In genomic region chr6:87426954-87427353, GRCm38 (mm10) we compare ENCODE assay signal across 29 mouse cellular contexts. TPM values are rescaled to one million over a fixed set of nuclear protein-coding genes. Genes with fewer than 3 reads are reported as not detected.
"Had no signal": no experiment of that assay in that cellular context is flagged by ENCODE, and none has a peak within 500 bp of the region (broad histone marks: within the 10 kb centered on the region; RNA-seq: fewer than 3 reads in every experiment).

No protein-coding gene starts in this region.

- H3K36me3 ChIP-seq: limb, embryonic 12.5 days; limb, embryonic 15.5 days; liver, embryonic 13.5 days had no signal

- H3K4me2 ChIP-seq: limb, embryonic 12.5 days; limb, embryonic 15.5 days; liver, embryonic 13.5 days; midbrain, embryonic 11.5 days had no signal

- H3K27ac ChIP-seq: limb, embryonic 12.5 days; limb, embryonic 15.5 days; liver, embryonic 13.5 days had no signal

- H3K4me3 ChIP-seq: limb, embryonic 12.5 days; limb, embryonic 15.5 days; liver, embryonic 13.5 days had no signal

- H3K9me3 ChIP-seq: limb, embryonic 12.5 days; limb, embryonic 15.5 days; liver, embryonic 13.5 days had no signal

- H3K9ac ChIP-seq: limb, embryonic 12.5 days; limb, embryonic 15.5 days; liver, embryonic 13.5 days had no signal

- DNase-seq: kidney, postnatal 14 days; kidney, postnatal 4 days; liver, embryonic 13.5 days; lung, adult 2 months; lung, postnatal 14 days; lung, postnatal 4 days; midbrain, embryonic 14.5 days; thymus, adult 18-20 months; thymus, postnatal 36 days had no signal

- H3K27me3 ChIP-seq: limb, embryonic 15.5 days; liver, embryonic 13.5 days had no signal

- H3K4me1 ChIP-seq: limb, embryonic 12.5 days; limb, embryonic 15.5 days had no signal

RNA-seq across cellular contexts. Expression of gene Bmp10, which starts 1.8 kb away (rescaled TPM):
- total RNA-seq: layer of hippocampus, adult 18-20 months; layer of hippocampus, postnatal 14 days; left cerebral cortex, adult 8-10 months; left cerebral cortex, postnatal 14 days; megakaryocyte progenitor cell, adult 5-6 weeks; megakaryocyte-erythroid progenitor cell, adult 5-6 weeks; midbrain, postnatal 0 days had no signal
- polyA plus RNA-seq: kidney, embryonic 16.5 days; limb, embryonic 12.5 days; limb, embryonic 15.5 days; lung, adult 2 months; midbrain, embryonic 11.5 days; midbrain, embryonic 14.5 days; midbrain, postnatal 0 days; neural tube, embryonic 11.5 days; neural tube, embryonic 14.5 days; small intestine, adult 2 months; spleen, adult 2 months; stomach, embryonic 16.5 days; testis, adult 2 months had no signal

RNA-seq across cellular contexts. Expression of gene Gkn3, which starts 38.2 kb away (rescaled TPM):
- total RNA-seq: megakaryocyte progenitor cell, adult 5-6 weeks; megakaryocyte-erythroid progenitor cell, adult 5-6 weeks had no signal
- polyA plus RNA-seq: limb, embryonic 12.5 days; liver, embryonic 13.5 days; liver, embryonic 16.5 days; midbrain, embryonic 14.5 days; neural tube, embryonic 11.5 days; spleen, adult 2 months had no signal

RNA-seq across cellular contexts. Expression of gene Gkn2, which starts 53.8 kb away (rescaled TPM):
- total RNA-seq: layer of hippocampus, adult 18-20 months; layer of hippocampus, postnatal 14 days; left cerebral cortex, adult 8-10 months; left cerebral cortex, postnatal 14 days; left cerebral cortex, postnatal 4 days; megakaryocyte progenitor cell, adult 5-6 weeks; megakaryocyte-erythroid progenitor cell, adult 5-6 weeks; midbrain, postnatal 0 days had no signal
- polyA plus RNA-seq: kidney, embryonic 16.5 days; limb, embryonic 12.5 days; limb, embryonic 15.5 days; liver, embryonic 13.5 days; liver, embryonic 16.5 days; midbrain, embryonic 11.5 days; midbrain, embryonic 14.5 days; midbrain, postnatal 0 days; neural tube, embryonic 11.5 days; neural tube, embryonic 14.5 days; spleen, adult 2 months; urinary bladder, adult 2 months had no signal
